Mouse (Mus musculus) ES-Bruce4 (cell line): ENCODE data around the gene Gm28372.

ENCODE experiments used
- CTCF ChIP-seq: IDR thresholded peaks from one replicate; pipeline ENCODE4 v1.8.1; 2011; ENCODE audit warnings: low read depth, low read length
- POLR2A ChIP-seq: IDR thresholded peaks from one replicate; pipeline ENCODE4 v1.8.1; 2011; ENCODE audit warnings: low read length; ENCODE audit not compliant: insufficient read depth

DNA sequence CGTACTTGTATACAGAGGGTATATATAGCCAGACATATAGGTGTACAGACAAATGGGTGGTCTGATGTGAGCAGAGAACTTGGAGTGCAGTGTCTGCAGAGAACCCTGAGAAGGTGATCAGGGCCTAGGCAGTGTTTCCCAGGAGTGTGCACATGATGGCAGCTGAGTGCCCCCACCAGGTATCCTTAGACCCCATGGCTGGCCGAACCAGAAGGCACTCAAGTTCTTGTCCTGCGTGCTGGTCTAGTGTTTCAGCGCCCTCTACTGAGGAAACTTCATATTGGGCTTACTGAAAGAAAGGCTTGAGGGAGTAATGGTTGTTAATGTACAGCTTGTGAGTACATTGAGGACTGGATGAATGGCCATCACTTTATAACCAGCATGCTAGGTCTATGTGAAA lies 28.1 kb downstream of the Gm28372 start:
- TF ChIP-seq CTCF, result peak; percentile 56
- TF ChIP-seq POLR2A, result no peak
